Mouse (Mus musculus): ENCODE measurements around the gene Slx4.

GRCm38 (mm10) chr16:4022719-4023118, 19.1 kb upstream of the Slx4 start:
- no peak for TF ChIP-seq CTCF (IDR thresholded peaks at IDR 0.05; ENCODE audit: low read depth, low read length)
- TF ChIP-seq EP300 (IDR thresholded peaks at IDR 0.05; ENCODE audit: insufficient read depth, low read depth, low read length) = 0 out of 2 replicates have a peak, but pooled peaks have one; percentile 46
- no peak for TF ChIP-seq POLR2A (IDR thresholded peaks at IDR 0.05; ENCODE audit: insufficient read depth, low read length)

Measured in ES-Bruce4 (cell line).